Mouse (Mus musculus): ENCODE measurements at regions not wholly inside any gene's neighbourhood (a gene's known extent, or its start where the extent isn't known, plus 50 kb on each side); places are given as distances from the start of the nearest gene placed in this dataset.

DNA sequence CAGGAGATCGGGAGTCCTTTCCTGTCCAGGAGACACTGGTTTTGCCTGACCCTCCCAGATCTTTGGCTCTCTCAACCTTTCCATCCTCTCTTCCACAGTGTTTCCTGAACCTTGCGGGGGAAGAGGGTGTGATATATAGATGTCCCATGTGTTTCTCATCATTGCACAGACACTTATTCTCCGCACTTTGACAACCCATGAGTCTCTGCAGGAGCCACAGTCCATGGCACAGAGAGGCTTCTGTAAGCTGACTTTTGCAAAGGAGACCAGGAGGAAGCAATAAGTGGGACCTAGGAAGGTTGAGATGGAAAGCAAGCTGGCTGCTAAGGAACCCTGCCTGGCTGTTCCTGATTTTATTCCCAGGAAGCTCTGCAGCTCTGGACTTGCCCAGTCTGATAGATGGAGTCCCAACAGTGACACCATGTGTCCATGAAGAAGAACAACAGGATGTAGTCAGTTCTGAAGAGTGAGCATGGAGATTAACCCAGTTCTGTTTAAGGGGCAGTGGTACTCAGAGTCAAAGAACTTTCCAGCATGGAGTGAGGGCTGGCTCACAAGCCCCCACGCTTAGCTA, 201.4 kb upstream of the Castor2 start:
- no peaks in the 10 kb centered on the region for H3K36me3 ChIP-seq (replicated peaks in 1 of 2; ENCODE audit: control insufficient read depth in 1 of 2, insufficient read depth in 1 of 2, low read length in 1 of 2)
- H3K4me3 ChIP-seq (replicated peaks in 1 of 3; ENCODE audit: low read depth in 2 of 3, low read length in 2 of 3, poor library complexity in 1 of 3): no peak overlapping the region
- dilution Hi-C loops (cut with MboI; ENCODE audit: extremely low pct_ligation_motif_present, extremely low pct_unique_long_range_greater_than_20kb, low sequenced_read_pairs): no loop called here
- TF ChIP-seq RAD21 (IDR thresholded peaks at IDR 0.05; ENCODE audit: low read depth, low read length) (no peak), ELF1 (IDR thresholded peaks at IDR 0.05; ENCODE audit: low read depth, low read length) (no peak), JUND (conservative IDR thresholded peaks at IDR 0.05; ENCODE audit: low read depth, low read length) (no peak), E2F4 (IDR thresholded peaks at IDR 0.05; ENCODE audit: insufficient replicate concordance, low read depth, low read length) (no peak), ZC3H11A (IDR thresholded peaks at IDR 0.05; ENCODE audit: low read depth, low read length) (no peak), ETS1 (conservative IDR thresholded peaks at IDR 0.05; ENCODE audit: low read depth, low read length) (no peak), CTCF (conservative IDR thresholded peaks at IDR 0.05 in 1 of 2, IDR thresholded peaks at IDR 0.05 in 1 of 2; ENCODE audit: low read depth in 2 of 2, low read length in 2 of 2) (no peak), KAT2A (IDR thresholded peaks at IDR 0.05; ENCODE audit: insufficient replicate concordance, low read length) (no peak), NELFE (IDR thresholded peaks at IDR 0.05; ENCODE audit: low read depth, low read length) (no peak), BHLHE40 (IDR thresholded peaks at IDR 0.05; ENCODE audit: low read depth, low read length) (no peak)
- no peak overlapping the region for H3K27ac ChIP-seq (ENCODE audit: insufficient read depth, low read depth)
- H3K79me2 ChIP-seq (replicated peaks; ENCODE audit: control insufficient read depth, extremely low read depth, insufficient read depth, poor library complexity, severe bottlenecking): no peaks in the 10 kb centered on the region
- no peaks in the 10 kb centered on the region for H3K27me3 ChIP-seq (replicated peaks)
- no peak overlapping the region for H3K4me2 ChIP-seq (ENCODE audit: insufficient read depth, low read depth, poor library complexity, severe bottlenecking)
- peaks cover 83% of the 10 kb centered on the region for H3K9me3 ChIP-seq (replicated peaks; ENCODE audit: low read length)
- H3K9ac ChIP-seq (ENCODE audit: insufficient read depth, low read depth): no peak overlapping the region
- H3K4me1 ChIP-seq (ENCODE audit: control insufficient read depth in 1 of 2, insufficient read depth in 2 of 2): no peaks in the 10 kb centered on the region
- DNase-seq (ENCODE audit: extremely low read depth): no peak
- in situ Hi-C loops (cut with MboI; ENCODE audit: low pct_ligation_motif_present, low pct_unique_long_range_greater_than_20kb, low sequenced_read_pairs): no loop called here

DNA sequence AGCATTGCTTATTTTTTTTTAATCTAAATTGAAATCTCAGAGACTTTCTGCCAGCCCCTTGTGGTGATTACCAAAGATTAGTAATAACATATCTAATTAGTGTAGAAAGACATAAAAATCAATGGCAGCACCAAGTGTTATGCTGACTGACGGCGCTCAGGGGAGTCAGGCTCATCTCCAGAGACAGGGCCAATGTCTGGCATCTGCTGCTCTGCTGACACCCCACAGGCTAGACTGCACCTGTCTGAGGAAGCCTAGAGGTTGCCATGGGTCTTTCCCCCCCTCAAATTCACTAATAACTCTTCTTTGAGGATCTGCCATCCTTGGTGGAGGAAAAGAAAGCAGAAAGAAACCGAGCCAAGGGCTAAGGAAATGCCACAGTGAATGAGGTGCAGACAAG, 208.8 kb upstream of the Castor2 start:
- in situ Hi-C loops (cut with MboI; ENCODE audit: low pct_ligation_motif_present, low pct_unique_long_range_greater_than_20kb, low sequenced_read_pairs): no loop called here
- no peaks in the 10 kb centered on the region for H3K79me2 ChIP-seq (replicated peaks; ENCODE audit: control insufficient read depth, extremely low read depth, insufficient read depth, poor library complexity, severe bottlenecking)
- H3K4me1 ChIP-seq (ENCODE audit: control insufficient read depth in 1 of 2, insufficient read depth in 2 of 2): no peaks in the 10 kb centered on the region
- no peaks in the 10 kb centered on the region for H3K27me3 ChIP-seq (replicated peaks)
- dilution Hi-C loops (cut with MboI; ENCODE audit: extremely low pct_ligation_motif_present, extremely low pct_unique_long_range_greater_than_20kb, low sequenced_read_pairs): no loop called here
- no peak overlapping the region for H3K27ac ChIP-seq (ENCODE audit: insufficient read depth, low read depth)
- DNase-seq (ENCODE audit: extremely low read depth): no peak
- H3K4me2 ChIP-seq (ENCODE audit: insufficient read depth, low read depth, poor library complexity, severe bottlenecking): no peak overlapping the region
- no peak overlapping the region for H3K9ac ChIP-seq (ENCODE audit: insufficient read depth, low read depth)
- no peaks in the 10 kb centered on the region for H3K36me3 ChIP-seq (replicated peaks in 1 of 2; ENCODE audit: control insufficient read depth in 1 of 2, insufficient read depth in 1 of 2, low read length in 1 of 2)
- H3K9me3 ChIP-seq (replicated peaks; ENCODE audit: low read length): peaks cover 74% of the 10 kb centered on the region
- no peak overlapping the region for H3K4me3 ChIP-seq (replicated peaks in 1 of 3; ENCODE audit: low read depth in 2 of 3, low read length in 2 of 3, poor library complexity in 1 of 3)
- TF ChIP-seq RAD21 (IDR thresholded peaks at IDR 0.05; ENCODE audit: low read depth, low read length) (no peak), ZNF384 (IDR thresholded peaks at IDR 0.05; ENCODE audit: low read depth, low read length) (no peak), ELF1 (IDR thresholded peaks at IDR 0.05; ENCODE audit: low read depth, low read length) (no peak), UBTF (IDR thresholded peaks at IDR 0.05; ENCODE audit: low read depth, low read length) (no peak), ZC3H11A (IDR thresholded peaks at IDR 0.05; ENCODE audit: low read depth, low read length) (no peak), EP300 (IDR thresholded peaks at IDR 0.05; ENCODE audit: low read length) (no peak), TCF12 (IDR thresholded peaks at IDR 0.05; ENCODE audit: low read depth, low read length) (no peak), ZMIZ1 (IDR thresholded peaks at IDR 0.05; ENCODE audit: low read depth, low read length) (no peak), MAX (IDR thresholded peaks at IDR 0.05; ENCODE audit: low read length) (no peak), SIN3A (IDR thresholded peaks at IDR 0.05; ENCODE audit: low read length) (no peak), HCFC1 (IDR thresholded peaks at IDR 0.05; ENCODE audit: low read depth, low read length) (no peak), MAFK (IDR thresholded peaks at IDR 0.05; ENCODE audit: insufficient replicate concordance, low read length) (no peak), CTCF (conservative IDR thresholded peaks at IDR 0.05 in 1 of 2, IDR thresholded peaks at IDR 0.05 in 1 of 2; ENCODE audit: low read depth in 2 of 2, low read length in 2 of 2) (no peak), ZKSCAN1 (IDR thresholded peaks at IDR 0.05; ENCODE audit: borderline replicate concordance, low read depth, low read length) (no peak)

All from CH12.LX (cell line).